Mouse (Mus musculus) myocyte (in vitro differentiated cells): ENCODE data around the gene Gm11541. TPM values are rescaled to one million over a fixed set of nuclear protein-coding genes. Genes with fewer than 3 reads are reported as not detected.
"Not testable (repeated sequence)": the region's sequence is repeated elsewhere in the genome, so short reads cannot be mapped to it uniquely, and the experiment has no call there.

Experiments
- H3K27me3 ChIP-seq: one replicate; pipeline ENCODE4 v1.6.1; 2011; ENCODE audit not compliant: control insufficient read depth, insufficient read depth, insufficient read length
- H3K36me3 ChIP-seq: one replicate; pipeline ENCODE4 v1.6.1; 2011; ENCODE audit not compliant: control insufficient read depth, insufficient read depth
- H3K4me2 ChIP-seq: one replicate; pipeline ENCODE4 v1.6.1; 2011; ENCODE audit warnings: low read depth, control low read depth
- H3K4me3 ChIP-seq: one replicate; pipeline ENCODE4 v1.5.1; 2011; ENCODE audit warnings: mild to moderate bottlenecking, control low read depth, moderate library complexity
- H3K79me2 ChIP-seq: one replicate; pipeline ENCODE4 v1.6.1; 2011; ENCODE audit not compliant: control insufficient read depth, insufficient read depth
- H3ac ChIP-seq: one replicate; pipeline ENCODE4 v1.6.1; 2011; ENCODE audit not compliant: control insufficient read depth, insufficient read length
- CEBPB ChIP-seq: IDR thresholded peaks from 2 replicates; pipeline ENCODE4 v1.6.1; 2011; ENCODE audit warnings: mild to moderate bottlenecking, moderate library complexity; ENCODE audit not compliant: poor library complexity, insufficient read depth, severe bottlenecking
- E2F4 ChIP-seq: IDR thresholded peaks from one replicate; pipeline ENCODE4 v1.6.1; 2011; ENCODE audit warnings: mild to moderate bottlenecking, control low read depth, moderate library complexity; ENCODE audit not compliant: insufficient read depth
- MAX ChIP-seq: IDR thresholded peaks from one replicate; pipeline ENCODE4 v1.6.1; 2011; ENCODE audit warnings: low read depth, mild to moderate bottlenecking, control low read depth
- MYOD1 ChIP-seq, 3 experiments: IDR thresholded peaks; one replicate each; pipeline ENCODE4 v1.6.1; 2011; ENCODE audit warnings: control low read depth in 2 of 3, low read depth in 2 of 3, mild to moderate bottlenecking in 2 of 3, moderate library complexity in 1 of 3; ENCODE audit not compliant: insufficient read length in 2 of 3, control insufficient read depth in 1 of 3
- MYOG ChIP-seq, 3 experiments: IDR thresholded peaks; one replicate each; pipeline ENCODE4 v1.6.1; 2011; ENCODE audit warnings: control low read depth in 2 of 3, low read depth in 2 of 3, mild to moderate bottlenecking in 2 of 3; ENCODE audit not compliant: insufficient read length in 2 of 3, control insufficient read depth in 1 of 3, insufficient read depth in 1 of 3
- POLR2A ChIP-seq: IDR thresholded peaks from one replicate; pipeline ENCODE4 v1.6.1; 2011; ENCODE audit warnings: low read depth, mild to moderate bottlenecking, control low read depth, moderate library complexity; ENCODE audit not compliant: insufficient read length
- POLR2AphosphoS2 ChIP-seq: IDR thresholded peaks from one replicate; pipeline ENCODE4 v1.6.1; 2011; ENCODE audit warnings: low read depth, control low read depth; ENCODE audit not compliant: insufficient read length
- REST ChIP-seq: IDR thresholded peaks from one replicate; pipeline ENCODE4 v1.6.1; 2011; ENCODE audit warnings: mild to moderate bottlenecking, control low read depth, moderate library complexity; ENCODE audit not compliant: insufficient read depth, insufficient read length
- SRF ChIP-seq: IDR thresholded peaks from one replicate; pipeline ENCODE4 v1.6.1; 2011; ENCODE audit warnings: low read depth; ENCODE audit not compliant: control insufficient read depth, insufficient read length
- TCF12 ChIP-seq: IDR thresholded peaks from one replicate; pipeline ENCODE4 v1.6.1; 2011; ENCODE audit warnings: mild to moderate bottlenecking, control low read depth; ENCODE audit not compliant: poor library complexity, insufficient read depth, severe bottlenecking
- TCF3 ChIP-seq: IDR thresholded peaks from one replicate; pipeline ENCODE4 v1.6.1; 2011; ENCODE audit warnings: low read depth, control low read depth; ENCODE audit not compliant: insufficient read length
- USF1 ChIP-seq: IDR thresholded peaks from one replicate; pipeline ENCODE4 v1.6.1; 2011; ENCODE audit warnings: low read depth, mild to moderate bottlenecking, control low read depth, moderate library complexity
- polyA plus RNA-seq: library from polyadenylated mRNA; unstranded; fragments of >200 nt; fragmentation: generic; extraction: Trizol; gene quantifications from one replicate; pipeline ENCODE4 v1.2.1, GENCODE M21; 2012; ENCODE audit warnings: missing spikeins

Gene Gm11541
- polyA plus RNA-seq, 1 experiment = not detected

- no peaks in the 10 kb centered on the region for H3K79me2 ChIP-seq
- H3K27me3 ChIP-seq = no peaks in the 10 kb centered on the region
- H3K36me3 ChIP-seq = no peaks in the 10 kb centered on the region
- no peak overlapping the region for H3K4me2 ChIP-seq
- H3ac ChIP-seq = no peak overlapping the region
- H3K4me3 ChIP-seq = no peak overlapping the region
- TF ChIP-seq CEBPB = no peak
- TF ChIP-seq MYOG (IDR thresholded peaks at IDR 0.05; ENCODE audit: control insufficient read depth in 1 of 3, insufficient read depth in 1 of 3, insufficient read length in 2 of 3, low read depth in 2 of 3) = no peak
- no peak for TF ChIP-seq SRF
- no peak for TF ChIP-seq E2F4
- no peak for TF ChIP-seq USF1
- TF ChIP-seq TCF3 = no peak
- no peak for TF ChIP-seq MYOD1 (IDR thresholded peaks at IDR 0.05; ENCODE audit: control insufficient read depth in 1 of 3, insufficient read length in 2 of 3, low read depth in 2 of 3)
- no peak for TF ChIP-seq REST
- TF ChIP-seq POLR2A = no peak
- no peak for TF ChIP-seq POLR2AphosphoS2
- TF ChIP-seq TCF12 = no peak
These were observed 6.4 kb downstream of the Gm11541 start for GRCm38 (mm10) chr11:94697703-94698464.

- Histone ChIP-seq H3K79me2 (no peaks in the 10 kb centered on the region), H3K4me3 (no peak overlapping the region), H3K27me3 (no peaks in the 10 kb centered on the region), H3K36me3 (no peaks in the 10 kb centered on the region), H3K4me2 (no peak overlapping the region), H3ac (no peak overlapping the region)
- TF ChIP-seq SRF (no peak), REST (no peak), MAX (no peak), E2F4 (no peak), CEBPB (no peak), USF1 (no peak)
These were observed 7.2 kb downstream of the Gm11541 start for GRCm38 (mm10) chr11:94697140-94697539.

GRCm38 (mm10) chr11:94695508-94695907, 8.8 kb downstream of the Gm11541 start:
- H3ac ChIP-seq = no peak overlapping the region
- no peak overlapping the region for H3K4me3 ChIP-seq
- no peaks in the 10 kb centered on the region for H3K36me3 ChIP-seq
- H3K79me2 ChIP-seq = no peaks in the 10 kb centered on the region
- no peak overlapping the region for H3K4me2 ChIP-seq
- TF ChIP-seq MAX (no peak), POLR2A (no peak), USF1 (no peak), TCF3 (no peak), E2F4 (no peak), CEBPB (no peak), TCF12 (no peak), SRF (no peak), POLR2AphosphoS2 (no peak), REST (no peak), MYOD1 (IDR thresholded peaks at IDR 0.05; ENCODE audit: control insufficient read depth in 1 of 3, insufficient read length in 2 of 3, low read depth in 2 of 3) (no peak), MYOG (IDR thresholded peaks at IDR 0.05; ENCODE audit: control insufficient read depth in 1 of 3, insufficient read depth in 1 of 3, insufficient read length in 2 of 3, low read depth in 2 of 3) (no peak)
- no peaks in the 10 kb centered on the region for H3K27me3 ChIP-seq

- H3K36me3 ChIP-seq, H3K4me3 ChIP-seq, H3K4me2 ChIP-seq, H3K27me3 ChIP-seq, H3K79me2 ChIP-seq, H3ac ChIP-seq: not testable (repeated sequence)
These were observed 11.8 kb downstream of the Gm11541 start for GRCm38 (mm10) chr11:94692502-94692901.

GRCm38 (mm10) chr11:94687178-94687577, 17.1 kb downstream of the Gm11541 start:
- no peaks in the 10 kb centered on the region for H3K27me3 ChIP-seq
- TF ChIP-seq MAX = no peak
- no peaks in the 10 kb centered on the region for H3K36me3 ChIP-seq

More at GRCm38 (mm10) chr11:94687178-94687577, 17.1 kb downstream of the Gm11541 start:
- no peak overlapping the region for H3K4me2 ChIP-seq
- no peak overlapping the region for H3ac ChIP-seq
- no peak overlapping the region for H3K4me3 ChIP-seq
- no peaks in the 10 kb centered on the region for H3K79me2 ChIP-seq
